Mouse (Mus musculus): ENCODE results near the gene Agl. TPM values are rescaled to one million over a fixed set of nuclear protein-coding genes. Genes with fewer than 3 reads are reported as not detected.

Agl gene
- polyA plus RNA-seq, 1 experiment from 2014 or later: 28.1 TPM

DNA sequence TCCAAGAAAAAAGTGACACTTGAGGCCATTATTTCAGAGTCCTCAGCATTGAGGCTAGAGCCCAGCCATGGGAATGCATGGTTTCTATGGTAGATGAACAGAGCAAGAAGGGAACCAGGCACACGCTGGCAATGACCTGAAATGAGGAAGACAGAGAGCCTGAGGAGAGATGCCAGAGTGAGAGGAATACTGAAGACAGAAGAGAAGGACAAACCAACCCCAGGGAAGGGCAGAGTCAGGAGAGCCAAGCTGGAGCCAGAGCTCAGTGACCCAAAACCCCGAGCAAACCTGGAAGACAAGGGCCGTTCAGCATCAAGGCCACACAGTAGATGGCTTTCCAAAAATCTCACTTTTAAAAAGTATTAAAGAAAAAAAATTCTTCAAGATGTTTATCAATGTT lies 2.1 kb downstream of the Agl start:
- H3K36me3 ChIP-seq (ENCODE audit: control insufficient read depth, insufficient read depth, low read length): no peaks in the 10 kb centered on the region
- no peak overlapping the region for H3K4me3 ChIP-seq (replicated peaks; ENCODE audit: low read length)
- H3K27ac ChIP-seq (ENCODE audit: low read length): no peak overlapping the region
- no peaks in the 10 kb centered on the region for H3K27me3 ChIP-seq (ENCODE audit: control insufficient read depth, insufficient read depth, low read length)
- no peak for ATAC-seq (ENCODE audit: insufficient read depth, low FRiP score)
- no peaks in the 10 kb centered on the region for H3K9me3 ChIP-seq (replicated peaks; ENCODE audit: control insufficient read depth, low read length)
- H3K4me1 ChIP-seq (ENCODE audit: control insufficient read depth, insufficient read depth, low read length): peaks cover 6% of the 10 kb centered on the region; the same call in 1 of the 2 replicates
- H3K9ac ChIP-seq (ENCODE audit: low read length): no peak overlapping the region
- 87% methylated on average over 3 of the region's 3 CpGs for WGBS
- H3K4me2 ChIP-seq (ENCODE audit: low read depth, low read length): no peak overlapping the region

DNA sequence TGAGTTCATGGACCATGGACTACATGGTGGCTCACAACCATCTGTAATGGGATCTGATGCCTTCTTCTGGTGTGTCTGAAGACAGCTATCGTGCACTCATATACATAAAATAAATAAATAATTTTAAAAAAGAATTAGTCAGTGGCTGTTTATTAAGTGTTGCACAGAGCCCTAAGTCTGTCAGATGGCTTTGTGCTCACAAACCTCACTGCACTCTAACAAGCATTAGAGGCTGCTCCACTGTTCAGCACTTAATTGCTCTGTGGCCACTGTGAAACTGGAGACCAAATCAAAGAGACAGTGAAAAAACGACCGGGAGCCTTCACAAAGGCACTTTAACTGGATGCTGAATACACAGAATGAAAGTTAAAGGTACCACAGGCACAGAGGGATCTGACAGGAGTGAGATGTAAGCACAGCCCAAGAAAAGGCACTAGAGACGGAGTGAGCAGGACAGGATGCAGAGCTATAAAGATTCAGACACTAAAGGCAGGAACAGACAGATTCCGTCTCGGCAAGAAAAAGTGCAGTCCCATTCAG lies 3.1 kb downstream of the Agl start:
- Histone ChIP-seq H3K4me1 (ENCODE audit: control insufficient read depth, insufficient read depth, low read length) (peaks cover 6% of the 10 kb centered on the region; the same call in 1 of the 2 replicates), H3K9ac (ENCODE audit: low read length) (no peak overlapping the region), H3K4me3 (replicated peaks; ENCODE audit: low read length) (no peak overlapping the region), H3K27me3 (ENCODE audit: control insufficient read depth, insufficient read depth, low read length) (no peaks in the 10 kb centered on the region), H3K36me3 (ENCODE audit: control insufficient read depth, insufficient read depth, low read length) (no peaks in the 10 kb centered on the region), H3K4me2 (ENCODE audit: low read depth, low read length) (no peak overlapping the region), H3K9me3 (replicated peaks; ENCODE audit: control insufficient read depth, low read length) (no peaks in the 10 kb centered on the region), H3K27ac (ENCODE audit: low read length) (no peak overlapping the region)
- no peak for ATAC-seq (ENCODE audit: insufficient read depth, low FRiP score)
- WGBS: 57% methylated on average over 6 of the region's 6 CpGs

DNA sequence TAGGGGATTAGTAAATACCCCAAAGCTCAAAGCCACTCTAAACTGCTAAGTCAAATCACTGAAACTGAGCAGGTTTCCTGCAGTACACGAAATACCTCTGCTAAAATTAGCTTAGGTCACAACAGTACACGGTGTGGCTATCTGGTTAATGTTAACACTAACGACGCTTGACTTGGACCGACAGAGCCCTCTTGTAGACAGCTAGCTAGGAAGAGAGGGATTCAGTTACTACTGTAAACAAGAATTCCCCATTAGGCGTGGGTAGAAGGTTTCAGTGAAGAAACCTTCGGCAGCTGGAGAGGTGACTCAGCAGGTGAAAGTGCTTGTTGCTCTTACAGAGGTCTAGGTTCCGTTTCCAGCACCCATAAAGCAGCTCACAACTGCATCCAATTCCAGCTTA lies 6.2 kb downstream of the Agl start:
- no peak overlapping the region for H3K4me3 ChIP-seq (replicated peaks; ENCODE audit: low read length)
- H3K27me3 ChIP-seq (ENCODE audit: control insufficient read depth, insufficient read depth, low read length): no peaks in the 10 kb centered on the region
- H3K36me3 ChIP-seq (ENCODE audit: control insufficient read depth, insufficient read depth, low read length): no peaks in the 10 kb centered on the region
- no peak overlapping the region for H3K4me2 ChIP-seq (ENCODE audit: low read depth, low read length)
- H3K4me1 ChIP-seq (ENCODE audit: control insufficient read depth, insufficient read depth, low read length): peaks cover 4% of the 10 kb centered on the region; the same call in 1 of the 2 replicates
- ATAC-seq (ENCODE audit: insufficient read depth, low FRiP score): no peak
- WGBS: 39% methylated on average over 8 of the region's 8 CpGs
- H3K27ac ChIP-seq (ENCODE audit: low read length): no peak overlapping the region
- no peaks in the 10 kb centered on the region for H3K9me3 ChIP-seq (replicated peaks; ENCODE audit: control insufficient read depth, low read length)
- H3K9ac ChIP-seq (ENCODE audit: low read length): no peak overlapping the region

DNA sequence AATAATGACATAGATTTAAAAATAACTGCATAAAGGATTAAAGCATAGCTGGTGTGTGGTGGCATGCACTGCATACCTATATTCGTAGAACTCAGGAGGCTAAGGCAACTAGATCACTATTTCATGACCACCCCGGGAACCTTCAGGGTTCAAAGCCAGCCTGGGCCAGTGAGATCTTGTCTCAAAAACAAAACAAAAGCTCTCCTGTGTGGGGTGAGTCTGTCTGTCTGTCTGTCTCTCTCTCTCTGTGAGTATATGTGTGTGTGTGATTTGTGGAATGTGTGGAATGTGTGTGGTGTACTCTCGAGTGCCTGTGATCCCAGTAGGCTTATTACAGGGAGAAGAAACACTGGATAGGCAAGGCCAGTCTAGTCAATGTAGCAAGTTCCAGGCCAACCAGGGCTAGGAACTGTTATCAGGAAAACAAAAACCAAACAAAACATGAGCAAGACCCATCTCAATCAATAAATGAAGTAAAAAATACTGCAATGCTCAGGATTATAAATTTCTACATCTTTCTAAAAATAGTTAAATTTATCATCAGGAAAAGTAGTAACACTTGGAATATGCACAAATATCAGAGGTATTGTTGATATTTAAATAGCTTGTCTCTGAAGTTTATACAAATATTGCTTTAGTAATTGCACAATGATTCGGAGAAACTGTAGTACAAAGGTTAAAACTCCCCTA lies 9.0 kb downstream of the Agl start:
- no peak for ATAC-seq (ENCODE audit: insufficient read depth, low FRiP score)
- H3K4me3 ChIP-seq (replicated peaks; ENCODE audit: low read length): no peak overlapping the region
- 68% methylated on average over 4 of the region's 4 CpGs for WGBS

DNA sequence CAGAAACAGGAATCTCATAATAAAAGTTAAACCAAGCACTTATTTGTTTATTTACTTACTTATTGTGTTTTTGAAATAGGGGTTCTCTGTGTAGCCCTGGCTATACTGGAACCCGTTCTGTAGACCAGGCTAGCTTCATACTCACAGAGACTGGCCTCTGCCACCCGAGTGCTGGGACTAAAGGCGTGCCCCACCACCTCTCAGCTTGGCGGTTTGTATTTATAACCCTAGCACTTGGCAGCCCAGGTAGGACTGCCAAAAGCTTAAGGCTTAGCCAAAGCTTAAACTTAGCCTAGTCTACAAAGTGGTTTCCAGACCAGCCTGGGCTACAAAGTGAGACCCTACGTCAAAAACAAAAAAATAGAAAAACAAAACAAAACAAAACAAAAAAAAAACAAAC lies 19.1 kb downstream of the Agl start:
- Histone ChIP-seq H3K4me1 (ENCODE audit: control insufficient read depth, insufficient read depth, low read length) (no peaks in the 10 kb centered on the region), H3K27me3 (ENCODE audit: control insufficient read depth, insufficient read depth, low read length) (no peaks in the 10 kb centered on the region), H3K4me3 (replicated peaks; ENCODE audit: low read length) (no peak overlapping the region), H3K9ac (ENCODE audit: low read length) (no peak overlapping the region), H3K27ac (ENCODE audit: low read length) (no peak overlapping the region), H3K9me3 (replicated peaks; ENCODE audit: control insufficient read depth, low read length) (no peaks in the 10 kb centered on the region), H3K4me2 (ENCODE audit: low read depth, low read length) (no peak overlapping the region), H3K36me3 (ENCODE audit: control insufficient read depth, insufficient read depth, low read length) (peaks cover 9% of the 10 kb centered on the region)
- whole genome bisulfite sequencing: 86% methylated on average over 5 of the region's 5 CpGs
- no peak for ATAC-seq (ENCODE audit: insufficient read depth, low FRiP score)

More for the DNA sequence above, 9.0 kb downstream of the Agl start:
- Histone ChIP-seq H3K9me3 (replicated peaks; ENCODE audit: control insufficient read depth, low read length) (no peaks in the 10 kb centered on the region), H3K4me1 (ENCODE audit: control insufficient read depth, insufficient read depth, low read length) (no peaks in the 10 kb centered on the region), H3K9ac (ENCODE audit: low read length) (no peak overlapping the region), H3K27ac (ENCODE audit: low read length) (no peak overlapping the region), H3K27me3 (ENCODE audit: control insufficient read depth, insufficient read depth, low read length) (no peaks in the 10 kb centered on the region), H3K36me3 (ENCODE audit: control insufficient read depth, insufficient read depth, low read length) (no peaks in the 10 kb centered on the region), H3K4me2 (ENCODE audit: low read depth, low read length) (no peak overlapping the region)

DNA sequence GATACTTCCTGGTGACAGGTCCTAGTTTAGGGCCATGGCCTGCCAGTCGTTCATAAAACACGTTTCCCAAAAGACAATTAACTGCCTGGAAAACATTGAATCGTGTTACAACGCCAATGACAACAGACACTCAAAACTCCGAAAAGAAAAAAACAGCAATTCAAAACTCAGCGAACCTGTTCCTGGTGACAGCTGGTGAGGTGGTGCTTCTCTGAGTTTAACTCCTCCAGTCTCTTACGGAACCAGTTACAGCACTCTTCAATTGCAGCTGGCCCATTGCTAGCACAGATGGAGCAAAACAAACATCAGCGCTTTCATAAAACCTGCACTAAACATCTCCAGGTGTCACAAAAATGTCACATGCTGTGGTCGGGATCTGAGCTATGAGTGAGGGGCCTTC lies 21.4 kb downstream of the Agl start:
- H3K4me2 ChIP-seq (ENCODE audit: low read depth, low read length): no peak overlapping the region
- H3K4me3 ChIP-seq (replicated peaks; ENCODE audit: low read length): no peak overlapping the region
- no peak overlapping the region for H3K9ac ChIP-seq (ENCODE audit: low read length)
- no peaks in the 10 kb centered on the region for H3K4me1 ChIP-seq (ENCODE audit: control insufficient read depth, insufficient read depth, low read length)
- H3K27ac ChIP-seq (ENCODE audit: low read length): no peak overlapping the region
- ATAC-seq (ENCODE audit: insufficient read depth, low FRiP score): no peak
- no peaks in the 10 kb centered on the region for H3K27me3 ChIP-seq (ENCODE audit: control insufficient read depth, insufficient read depth, low read length)
- H3K9me3 ChIP-seq (replicated peaks; ENCODE audit: control insufficient read depth, low read length): no peaks in the 10 kb centered on the region
- WGBS: 79% methylated on average over 9 of the region's 9 CpGs
- H3K36me3 ChIP-seq (ENCODE audit: control insufficient read depth, insufficient read depth, low read length): peaks cover 15% of the 10 kb centered on the region; the same call in 1 of the 2 replicates

DNA sequence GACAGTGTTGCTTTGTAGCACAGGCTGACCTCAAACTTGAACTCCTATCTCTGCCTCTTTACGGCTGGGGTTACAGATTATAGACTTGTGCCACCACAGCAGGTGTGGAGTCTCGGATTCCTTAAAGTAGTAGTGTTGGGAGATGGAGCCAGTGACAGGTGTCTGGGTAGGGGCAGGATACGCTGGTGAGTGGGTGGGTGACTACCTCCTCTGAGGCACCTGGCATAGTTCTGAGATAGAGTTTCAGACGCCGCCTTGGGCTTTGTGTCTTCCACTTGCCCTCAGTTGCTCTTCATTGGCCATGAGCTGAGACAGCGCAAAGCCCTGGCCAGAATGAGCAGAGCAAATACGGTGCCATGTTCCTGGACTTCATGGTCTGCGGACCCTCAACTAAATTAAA lies 22.1 kb downstream of the Agl start:
- no peak overlapping the region for H3K4me3 ChIP-seq (replicated peaks; ENCODE audit: low read length)
- no peaks in the 10 kb centered on the region for H3K4me1 ChIP-seq (ENCODE audit: control insufficient read depth, insufficient read depth, low read length)
- no peaks in the 10 kb centered on the region for H3K27me3 ChIP-seq (ENCODE audit: control insufficient read depth, insufficient read depth, low read length)
- ATAC-seq (ENCODE audit: insufficient read depth, low FRiP score): no peak
- WGBS: 93% methylated on average over 8 of the region's 8 CpGs
- H3K4me2 ChIP-seq (ENCODE audit: low read depth, low read length): no peak overlapping the region
- no peaks in the 10 kb centered on the region for H3K9me3 ChIP-seq (replicated peaks; ENCODE audit: control insufficient read depth, low read length)
- no peak overlapping the region for H3K27ac ChIP-seq (ENCODE audit: low read length)
- no peak overlapping the region for H3K9ac ChIP-seq (ENCODE audit: low read length)
- peaks cover 17% of the 10 kb centered on the region; the same call in 1 of the 2 replicates for H3K36me3 ChIP-seq (ENCODE audit: control insufficient read depth, insufficient read depth, low read length)

DNA sequence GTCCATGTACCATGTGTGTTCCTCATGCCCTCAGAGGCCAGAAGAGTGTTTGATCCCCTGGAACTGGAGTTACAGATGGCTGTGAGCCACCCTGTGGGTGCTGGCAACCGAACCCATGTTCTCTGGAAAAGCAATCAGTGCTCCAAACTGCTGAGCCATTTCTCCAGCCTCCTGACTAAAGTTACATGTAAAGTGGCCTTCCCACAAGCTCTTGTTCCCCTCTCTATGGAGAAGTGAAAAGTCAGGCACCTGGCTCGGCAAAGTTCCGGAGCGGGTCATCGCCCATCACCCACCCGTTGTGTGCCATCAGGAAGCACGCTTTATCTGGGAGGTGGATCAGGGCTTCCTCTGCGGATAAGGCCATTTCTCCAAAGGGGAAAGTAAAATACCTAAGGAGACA lies 23.2 kb downstream of the Agl start:
- H3K27ac ChIP-seq (ENCODE audit: low read length): no peak overlapping the region
- H3K4me2 ChIP-seq (ENCODE audit: low read depth, low read length): no peak overlapping the region
- no peaks in the 10 kb centered on the region for H3K4me1 ChIP-seq (ENCODE audit: control insufficient read depth, insufficient read depth, low read length)
- 91% methylated on average over 8 of the region's 8 CpGs for WGBS
- H3K9me3 ChIP-seq (replicated peaks; ENCODE audit: control insufficient read depth, low read length): no peaks in the 10 kb centered on the region
- H3K9ac ChIP-seq (ENCODE audit: low read length): no peak overlapping the region
- H3K4me3 ChIP-seq (replicated peaks; ENCODE audit: low read length): no peak overlapping the region
- ATAC-seq (ENCODE audit: insufficient read depth, low FRiP score): no peak
- H3K27me3 ChIP-seq (ENCODE audit: control insufficient read depth, insufficient read depth, low read length): no peaks in the 10 kb centered on the region
- peaks cover 16% of the 10 kb centered on the region; the same call in 1 of the 2 replicates for H3K36me3 ChIP-seq (ENCODE audit: control insufficient read depth, insufficient read depth, low read length)

DNA sequence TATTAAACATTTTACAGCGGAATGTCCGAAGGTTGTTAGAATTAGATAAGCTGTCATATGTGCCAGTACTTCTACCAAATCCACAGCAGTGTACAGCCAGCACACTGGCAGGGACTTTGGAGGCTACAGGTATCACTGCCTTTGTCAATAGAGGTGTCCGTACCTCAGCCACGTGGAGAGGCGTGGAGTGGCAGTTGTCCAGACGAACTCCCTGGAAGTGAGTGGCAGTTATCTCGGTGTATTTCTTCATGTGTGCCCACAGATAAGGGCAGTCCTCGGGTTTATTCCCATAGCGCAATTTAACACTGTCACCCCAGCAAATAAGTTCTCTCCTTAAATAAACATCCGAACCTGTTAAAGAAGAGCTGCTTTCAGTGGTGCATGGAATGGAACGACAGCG lies 23.7 kb downstream of the Agl start:
- peaks cover 16% of the 10 kb centered on the region; the same call in 1 of the 2 replicates for H3K36me3 ChIP-seq (ENCODE audit: control insufficient read depth, insufficient read depth, low read length)
- no peak for ATAC-seq (ENCODE audit: insufficient read depth, low FRiP score)
- H3K9ac ChIP-seq (ENCODE audit: low read length): no peak overlapping the region
- no peak overlapping the region for H3K4me2 ChIP-seq (ENCODE audit: low read depth, low read length)
- H3K27ac ChIP-seq (ENCODE audit: low read length): no peak overlapping the region
- no peaks in the 10 kb centered on the region for H3K4me1 ChIP-seq (ENCODE audit: control insufficient read depth, insufficient read depth, low read length)
- H3K27me3 ChIP-seq (ENCODE audit: control insufficient read depth, insufficient read depth, low read length): no peaks in the 10 kb centered on the region
- WGBS: 67% methylated on average over 12 of the region's 12 CpGs
- no peak overlapping the region for H3K4me3 ChIP-seq (replicated peaks; ENCODE audit: low read length)
- H3K9me3 ChIP-seq (replicated peaks; ENCODE audit: control insufficient read depth, low read length): no peaks in the 10 kb centered on the region
